Mouse (Mus musculus) heart, adult 2 months (tissue): ENCODE data around the gene Med13l.

Source experiments
- CTCF ChIP-seq: fragments of 200-600 bp; IDR thresholded peaks from 2 replicates; pipeline ENCODE4 v1.8.1; 2022; ENCODE audit warnings: antibody characterized with exemption, mild to moderate bottlenecking, moderate library complexity
- EP300 ChIP-seq: fragments of 200-500 bp; IDR thresholded peaks from 2 replicates; pipeline ENCODE4 v1.6.1; 2011; ENCODE audit warnings: low read depth, low read length, control low read depth; ENCODE audit not compliant: insufficient read depth

- TF ChIP-seq CTCF: no peak
- TF ChIP-seq EP300: no peak
These were observed 34.8 kb upstream of the Med13l start for GRCm38 (mm10) chr5:118525634-118526033.
